Mouse (Mus musculus): ENCODE results near the gene Ncoa3. TPM values are rescaled to one million over a fixed set of nuclear protein-coding genes. Genes with fewer than 3 reads are reported as not detected.

Ncoa3 gene
- polyA plus RNA-seq, 2 experiments: 3.3 to 4.4 TPM

- H3K27ac ChIP-seq: no peak overlapping the region
- DNase-seq (ENCODE audit: low read depth in 3 of 3, low spot score in 3 of 3): no peak
Measured at GRCm38 (mm10) chr2:166073082-166073481, 80.6 kb downstream of the Ncoa3 start.

GRCm38 (mm10) chr2:166074322-166074721, 81.9 kb downstream of the Ncoa3 start:
- H3K27me3 ChIP-seq (ENCODE audit: control insufficient read depth, insufficient read depth, low read length): no peaks in the 10 kb centered on the region; the same call in 1 of the 2 replicates
- no peak overlapping the region for H3K4me2 ChIP-seq (ENCODE audit: low read depth)
- WGBS (ENCODE audit: insufficient replicate concordance): 59% methylated on average over 6 of the region's 6 CpGs
- no peak for DNase-seq (ENCODE audit: low read depth in 3 of 3, low spot score in 3 of 3)
- peaks cover 4% of the 10 kb centered on the region for H3K36me3 ChIP-seq (replicated peaks; ENCODE audit: control insufficient read depth, insufficient read depth, low read depth)
- no peak overlapping the region for H3K4me3 ChIP-seq (ENCODE audit: insufficient read depth in 1 of 2, low read depth in 2 of 2, low read length in 2 of 2)
- ATAC-seq (ENCODE audit: insufficient read depth): no peak
- TF ChIP-seq EP300 (IDR thresholded peaks at IDR 0.05; ENCODE audit: low read depth) (no peak), CTCF (IDR thresholded peaks at IDR 0.05; ENCODE audit: low read depth) (no peak)
- no peak overlapping the region for H3K27ac ChIP-seq
- H3K9ac ChIP-seq (replicated peaks): no peak overlapping the region
- H3K9me3 ChIP-seq (ENCODE audit: control insufficient read depth, low read length): no peaks in the 10 kb centered on the region
- no peaks in the 10 kb centered on the region for H3K4me1 ChIP-seq (replicated peaks; ENCODE audit: control insufficient read depth in 2 of 2, insufficient read depth in 2 of 2, low read length in 1 of 2)

More at GRCm38 (mm10) chr2:166073082-166073481, 80.6 kb downstream of the Ncoa3 start:
- H3K9me3 ChIP-seq (ENCODE audit: control insufficient read depth, low read length): no peaks in the 10 kb centered on the region
- H3K4me3 ChIP-seq (ENCODE audit: insufficient read depth in 1 of 2, low read depth in 2 of 2, low read length in 2 of 2): no peak overlapping the region
- 70% methylated on average over 10 of the region's 10 CpGs for WGBS (ENCODE audit: insufficient replicate concordance)
- TF ChIP-seq EP300 (IDR thresholded peaks at IDR 0.05; ENCODE audit: low read depth) (no peak), CTCF (IDR thresholded peaks at IDR 0.05; ENCODE audit: low read depth) (no peak)
- H3K4me1 ChIP-seq (replicated peaks; ENCODE audit: control insufficient read depth in 2 of 2, insufficient read depth in 2 of 2, low read length in 1 of 2): no peaks in the 10 kb centered on the region
- H3K4me2 ChIP-seq (ENCODE audit: low read depth): no peak overlapping the region
- ATAC-seq (ENCODE audit: insufficient read depth): no peak
- no peak overlapping the region for H3K9ac ChIP-seq (replicated peaks)
- no peaks in the 10 kb centered on the region; the same call in 1 of the 2 replicates for H3K27me3 ChIP-seq (ENCODE audit: control insufficient read depth, insufficient read depth, low read length)
- peaks cover 4% of the 10 kb centered on the region for H3K36me3 ChIP-seq (replicated peaks; ENCODE audit: control insufficient read depth, insufficient read depth, low read depth)

- DNase-seq (ENCODE audit: low read depth in 3 of 3, low spot score in 3 of 3): no peak
- TF ChIP-seq CTCF (IDR thresholded peaks at IDR 0.05; ENCODE audit: low read depth) (no peak), EP300 (IDR thresholded peaks at IDR 0.05; ENCODE audit: low read depth) (no peak)
- Histone ChIP-seq H3K9me3 (ENCODE audit: control insufficient read depth, low read length) (no peaks in the 10 kb centered on the region), H3K4me3 (ENCODE audit: insufficient read depth in 1 of 2, low read depth in 2 of 2, low read length in 2 of 2) (no peak overlapping the region), H3K27ac (no peak overlapping the region), H3K36me3 (replicated peaks; ENCODE audit: control insufficient read depth, insufficient read depth, low read depth) (no peaks in the 10 kb centered on the region), H3K27me3 (ENCODE audit: control insufficient read depth, insufficient read depth, low read length) (no peaks in the 10 kb centered on the region; the same call in 1 of the 2 replicates), H3K4me2 (ENCODE audit: low read depth) (no peak overlapping the region), H3K9ac (replicated peaks) (no peak overlapping the region), H3K4me1 (replicated peaks; ENCODE audit: control insufficient read depth in 2 of 2, insufficient read depth in 2 of 2, low read length in 1 of 2) (peaks cover 0 to 7% of the 10 kb centered on the region in 2 experiments; a peak in 2 of 4 replicates)
- WGBS (ENCODE audit: insufficient replicate concordance): 61% methylated on average over 9 of the region's 9 CpGs
- ATAC-seq (ENCODE audit: insufficient read depth): no peak
Measured at GRCm38 (mm10) chr2:166077371-166077770, 84.9 kb downstream of the Ncoa3 start.

GRCm38 (mm10) chr2:166079231-166079630, 86.8 kb downstream of the Ncoa3 start:
- no peak overlapping the region for H3K27ac ChIP-seq
- H3K36me3 ChIP-seq (replicated peaks; ENCODE audit: control insufficient read depth, insufficient read depth, low read depth): no peaks in the 10 kb centered on the region
- H3K4me3 ChIP-seq (ENCODE audit: insufficient read depth in 1 of 2, low read depth in 2 of 2, low read length in 2 of 2): no peak overlapping the region
- no peak for DNase-seq (ENCODE audit: low read depth in 3 of 3, low spot score in 3 of 3)
- no peak for ATAC-seq (ENCODE audit: insufficient read depth)
- no peaks in the 10 kb centered on the region for H3K9me3 ChIP-seq (ENCODE audit: control insufficient read depth, low read length)
- no peak overlapping the region for H3K9ac ChIP-seq (replicated peaks)
- 69% methylated on average over 14 of the region's 14 CpGs for whole genome bisulfite sequencing (ENCODE audit: insufficient replicate concordance)
- H3K4me2 ChIP-seq (ENCODE audit: low read depth): no peak overlapping the region
- H3K27me3 ChIP-seq (ENCODE audit: control insufficient read depth, insufficient read depth, low read length): no peaks in the 10 kb centered on the region; the same call in 1 of the 2 replicates
- H3K4me1 ChIP-seq (replicated peaks; ENCODE audit: control insufficient read depth in 2 of 2, insufficient read depth in 2 of 2, low read length in 1 of 2): peaks cover 0 to 7% of the 10 kb centered on the region in 2 experiments; a peak in 2 of 4 replicates
- TF ChIP-seq CTCF (IDR thresholded peaks at IDR 0.05; ENCODE audit: low read depth): no peak
- TF ChIP-seq EP300 (IDR thresholded peaks at IDR 0.05; ENCODE audit: low read depth): no peak

DNA sequence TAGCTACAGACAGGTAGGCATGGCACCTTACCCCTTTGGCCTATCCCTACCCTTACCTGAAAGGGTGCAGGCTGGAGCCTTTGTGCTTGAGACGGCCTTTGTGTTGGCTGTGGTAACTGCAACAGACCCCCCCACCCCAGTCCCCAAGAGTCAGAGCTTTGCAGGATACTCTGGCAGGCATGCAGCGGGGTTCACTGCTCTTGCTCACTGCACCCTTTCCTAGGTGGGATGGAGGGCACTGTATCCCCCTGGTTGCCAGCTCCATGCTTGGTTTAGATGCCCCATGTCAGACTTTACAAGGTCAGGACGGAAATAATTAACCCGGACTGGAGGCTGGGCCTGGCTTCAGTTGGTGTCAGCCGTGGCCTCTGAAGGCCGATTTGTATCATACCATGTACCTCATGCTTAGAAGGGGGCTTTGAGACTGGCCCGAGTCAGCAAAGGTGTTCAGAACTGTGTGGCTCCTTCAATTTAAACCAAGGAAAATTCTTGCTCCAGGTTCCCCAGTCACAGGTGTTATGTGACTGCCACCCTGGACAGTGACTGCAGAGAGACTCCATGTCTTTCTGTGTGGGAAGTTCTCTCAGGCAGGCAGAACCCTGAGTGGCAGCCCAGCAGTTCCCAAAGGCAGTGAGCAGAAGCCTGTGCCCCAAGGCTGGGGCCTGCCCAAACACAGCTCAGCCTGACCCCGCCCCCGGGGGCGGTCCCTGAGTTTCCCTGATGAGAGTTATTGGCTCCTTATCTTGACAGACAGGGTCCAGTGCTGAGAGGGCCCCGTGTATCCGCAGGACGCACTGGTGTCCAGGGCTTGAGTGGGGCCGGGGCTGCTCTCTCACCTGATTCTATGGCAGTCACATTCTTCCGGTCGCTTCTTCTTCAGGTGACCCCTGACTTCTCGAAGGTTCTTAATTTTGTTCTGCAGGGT, 87.8 kb downstream of the Ncoa3 start:
- no peaks in the 10 kb centered on the region for H3K9me3 ChIP-seq (ENCODE audit: control insufficient read depth, low read length)
- no peak for TF ChIP-seq CTCF (IDR thresholded peaks at IDR 0.05; ENCODE audit: low read depth)
- no peak for TF ChIP-seq EP300 (IDR thresholded peaks at IDR 0.05; ENCODE audit: low read depth)
- H3K36me3 ChIP-seq (replicated peaks; ENCODE audit: control insufficient read depth, insufficient read depth, low read depth): no peaks in the 10 kb centered on the region
- DNase-seq (ENCODE audit: low read depth in 3 of 3, low spot score in 3 of 3): peak; percentile 30 to 48 (median 41)
- no peak overlapping the region for H3K27ac ChIP-seq
- H3K9ac ChIP-seq (replicated peaks): no peak overlapping the region
- no peak overlapping the region for H3K4me3 ChIP-seq (ENCODE audit: insufficient read depth in 1 of 2, low read depth in 2 of 2, low read length in 2 of 2)
- H3K4me1 ChIP-seq (replicated peaks; ENCODE audit: control insufficient read depth in 2 of 2, insufficient read depth in 2 of 2, low read length in 1 of 2): peaks cover 0 to 7% of the 10 kb centered on the region in 2 experiments; a peak in 2 of 4 replicates
- 34% methylated on average over 17 of the region's 17 CpGs for WGBS (ENCODE audit: insufficient replicate concordance)
- H3K4me2 ChIP-seq (ENCODE audit: low read depth): peak overlapping the region; percentile 34; the same call in 1 of the 2 replicates
- no peaks in the 10 kb centered on the region; the same call in 1 of the 2 replicates for H3K27me3 ChIP-seq (ENCODE audit: control insufficient read depth, insufficient read depth, low read length)
- peak; percentile 59 for ATAC-seq (ENCODE audit: insufficient read depth)

All from liver, embryonic 14.5 days (tissue).